Mouse (Mus musculus) frontal cortex, postnatal 14 days (tissue): ENCODE measurements around the gene Skida1.

Experiments used
- DNase-seq, 2 experiments: peaks; one replicate each; pipeline ENCODE4 v3.0.0; 2022; ENCODE audit warnings: low spot score in 2 of 2

The Skida1 gene

GRCm38 (mm10) chr2:18038895-18039371 lies 9.9 kb downstream of the Skida1 start:
- DNase-seq, result no peak

- no peak for DNase-seq
Measured at GRCm38 (mm10) chr2:18038141-18038752, 10.6 kb downstream of the Skida1 start.

GRCm38 (mm10) chr2:18037491-18037890 lies 11.4 kb downstream of the Skida1 start, which contains the start of gene A930004D18Rik:
TSS of gene A930004D18Rik (minus strand) at chr2:18037737.
- DNase-seq, result no peak

- DNase-seq, result no peak
Measured at GRCm38 (mm10) chr2:18034371-18035250, 14.2 kb downstream of the Skida1 start.

GRCm38 (mm10) chr2:18033166-18034108 lies 15.4 kb downstream of the Skida1 start:
- no peak for DNase-seq

- DNase-seq, result no peak
Measured at GRCm38 (mm10) chr2:18032538-18032895, 16.3 kb downstream of the Skida1 start.

GRCm38 (mm10) chr2:18031831-18032537 lies 16.9 kb downstream of the Skida1 start:
- DNase-seq, result no peak

GRCm38 (mm10) chr2:18031271-18031821 lies 17.5 kb downstream of the Skida1 start:
- DNase-seq, result no peak

- no peak for DNase-seq
Measured at GRCm38 (mm10) chr2:18030581-18030980, 18.3 kb downstream of the Skida1 start.

- DNase-seq, result no peak
Measured at GRCm38 (mm10) chr2:18029656-18030055, 19.2 kb downstream of the Skida1 start.

- DNase-seq, result peak; percentile 72 to 74
Measured at GRCm38 (mm10) chr2:18028140-18029021, 20.5 kb downstream of the Skida1 start.

- DNase-seq, result peak; percentile 87 to 94
Measured at GRCm38 (mm10) chr2:18027448-18028139, 21.3 kb downstream of the Skida1 start.

- no peak for DNase-seq
Measured at GRCm38 (mm10) chr2:18026116-18026947, 22.5 kb downstream of the Skida1 start.

- no peak for DNase-seq
Measured at GRCm38 (mm10) chr2:18025781-18026115, 23.1 kb downstream of the Skida1 start.

- no peak for DNase-seq
Measured at GRCm38 (mm10) chr2:18025116-18025515, 23.7 kb downstream of the Skida1 start.

- no peak for DNase-seq
Measured at GRCm38 (mm10) chr2:18022886-18023285, 26.0 kb downstream of the Skida1 start.

GRCm38 (mm10) chr2:18019122-18019521 lies 29.7 kb downstream of the Skida1 start:
- DNase-seq, result no peak

- DNase-seq, result no peak
Measured at GRCm38 (mm10) chr2:18017321-18017720, 31.5 kb downstream of the Skida1 start.
